Mouse (Mus musculus) testis, postnatal 14 days (tissue): Measurements from ENCODE around the gene Bcap31.
"Not testable (repeated sequence)": the region's sequence is repeated elsewhere in the genome, so short reads cannot be mapped to it uniquely, and the experiment has no call there.

Experiments used
- DNase-seq: peaks from one replicate; pipeline ENCODE4 v3.0.0; 2021; ENCODE audit warnings: low spot score

Bcap31 gene

GRCm38 (mm10) chrX:73716109-73716661, at the start of gene Bcap31, which contains the start of gene Abcd1:
TSS of gene Bcap31 (minus strand) at chrX:73716175.
TSS of gene Abcd1 (plus strand) at chrX:73716597.
- peak; percentile 93 for DNase-seq

- no peak for DNase-seq
Measured at GRCm38 (mm10) chrX:73765311-73765710, 49.3 kb upstream of the Bcap31 start.

- no peak for DNase-seq
Measured at GRCm38 (mm10) chrX:73758611-73759290, 42.8 kb upstream of the Bcap31 start.

GRCm38 (mm10) chrX:73756334-73757140, 40.6 kb upstream of the Bcap31 start, which contains the start of gene Plxnb3:
TSS of gene Plxnb3 (plus strand) at chrX:73757090.
- no peak for DNase-seq

GRCm38 (mm10) chrX:73748977-73749376, 33.0 kb upstream of the Bcap31 start:
- DNase-seq, result no peak

GRCm38 (mm10) chrX:73744774-73745481, 29.0 kb upstream of the Bcap31 start:
- DNase-seq, result no peak

- not testable (repeated sequence) for DNase-seq
Measured at GRCm38 (mm10) chrX:73739841-73740240, 23.9 kb upstream of the Bcap31 start.

GRCm38 (mm10) chrX:73739151-73739550, 23.2 kb upstream of the Bcap31 start:
- DNase-seq, result no peak

GRCm38 (mm10) chrX:73738155-73738554, 22.2 kb upstream of the Bcap31 start:
- no peak for DNase-seq

- no peak for DNase-seq
Measured at GRCm38 (mm10) chrX:73730908-73731307, 14.9 kb upstream of the Bcap31 start.

- no peak for DNase-seq
Measured at GRCm38 (mm10) chrX:73718686-73719362, 2.8 kb upstream of the Bcap31 start.

GRCm38 (mm10) chrX:73718271-73718670, 2.3 kb upstream of the Bcap31 start:
- no peak for DNase-seq

GRCm38 (mm10) chrX:73717667-73718066, 1.7 kb upstream of the Bcap31 start:
- no peak for DNase-seq

- DNase-seq, result peak; percentile 51
Measured at GRCm38 (mm10) chrX:73716709-73717545, 952 bp upstream of the Bcap31 start.

- DNase-seq, result peak; percentile 22
Measured at GRCm38 (mm10) chrX:73715476-73716108, 383 bp downstream of the Bcap31 start.

GRCm38 (mm10) chrX:73700472-73700871, 15.5 kb downstream of the Bcap31 start:
- DNase-seq, result no peak

GRCm38 (mm10) chrX:73690917-73691629, 24.9 kb downstream of the Bcap31 start:
- no peak for DNase-seq

- DNase-seq, result peak; percentile 35
Measured at GRCm38 (mm10) chrX:73685629-73686028, 30.3 kb downstream of the Bcap31 start.

GRCm38 (mm10) chrX:73684978-73685377, 31.0 kb downstream of the Bcap31 start:
- no peak for DNase-seq

- DNase-seq, result no peak
Measured at GRCm38 (mm10) chrX:73684156-73684555, 31.8 kb downstream of the Bcap31 start.
